Mouse (Mus musculus): ENCODE measurements around the gene Plagl1.

Gene Plagl1

GRCm38 (mm10) chr10:13090596-13091424 lies 30.5 kb downstream of the Plagl1 start:
- peak; percentile 4 to 5 for DNase-seq

- no peak for DNase-seq
These were observed 32.7 kb downstream of the Plagl1 start for GRCm38 (mm10) chr10:13092996-13093395.

GRCm38 (mm10) chr10:13098895-13099294 lies 38.6 kb downstream of the Plagl1 start:
- no peak for DNase-seq

- DNase-seq = no peak
These were observed 39.9 kb downstream of the Plagl1 start for GRCm38 (mm10) chr10:13100061-13100648.

GRCm38 (mm10) chr10:13102360-13102759 lies 42.1 kb downstream of the Plagl1 start:
- no peak for DNase-seq

- no peak for DNase-seq
These were observed 43.5 kb downstream of the Plagl1 start for GRCm38 (mm10) chr10:13103838-13104237.

- no peak for DNase-seq
These were observed 46.8 kb downstream of the Plagl1 start for GRCm38 (mm10) chr10:13106909-13107624.

GRCm38 (mm10) chr10:13108021-13108548 lies 47.8 kb downstream of the Plagl1 start:
- DNase-seq = no peak

- no peak for DNase-seq
These were observed 48.5 kb downstream of the Plagl1 start for GRCm38 (mm10) chr10:13108847-13109246.

GRCm38 (mm10) chr10:13109781-13110180 lies 49.5 kb downstream of the Plagl1 start:
- no peak for DNase-seq

GRCm38 (mm10) chr10:13112849-13113248 lies 52.5 kb downstream of the Plagl1 start:
- DNase-seq = no peak

- no peak for DNase-seq
These were observed 53.3 kb downstream of the Plagl1 start for GRCm38 (mm10) chr10:13113641-13114040.

GRCm38 (mm10) chr10:13115030-13115429 lies 54.7 kb downstream of the Plagl1 start:
- DNase-seq = no peak

GRCm38 (mm10) chr10:13116706-13117665 lies 56.7 kb downstream of the Plagl1 start:
- DNase-seq = no peak

- no peak for DNase-seq
These were observed 57.9 kb downstream of the Plagl1 start for GRCm38 (mm10) chr10:13118024-13118769.

- no peak for DNase-seq
These were observed 58.4 kb downstream of the Plagl1 start for GRCm38 (mm10) chr10:13118770-13119102.

- no peak for DNase-seq
These were observed 59.0 kb downstream of the Plagl1 start for GRCm38 (mm10) chr10:13119300-13119699.

GRCm38 (mm10) chr10:13125811-13126210 lies 65.5 kb downstream of the Plagl1 start:
- no peak for DNase-seq

GRCm38 (mm10) chr10:13127335-13127734 lies 67.0 kb downstream of the Plagl1 start:
- DNase-seq = no peak

GRCm38 (mm10) chr10:13127946-13128345 lies 67.6 kb downstream of the Plagl1 start:
- DNase-seq = no peak

- DNase-seq = no peak
These were observed 73.5 kb downstream of the Plagl1 start for GRCm38 (mm10) chr10:13133850-13134249.

- DNase-seq = no peak
These were observed 75.0 kb downstream of the Plagl1 start for GRCm38 (mm10) chr10:13135276-13135675.
